Mouse (Mus musculus) heart, adult 2 months (tissue): ENCODE measurements around the gene Fosb. TPM values are rescaled to one million over a fixed set of nuclear protein-coding genes. Genes with fewer than 3 reads are reported as not detected.
A peak's percentile ranks its signal among the peaks of the same experiment; 100 is the strongest.

ENCODE experiments used
- DNase-seq, 2 experiments: peaks; one replicate each; pipeline ENCODE4 v3.0.0; 2021
- H3K27ac ChIP-seq: fragments of 200-600 bp; 2 replicates; pipeline ENCODE4 v1.8.1; 2022
- H3K27me3 ChIP-seq: fragments of 200-500 bp; 2 replicates; pipeline ENCODE4 v1.6.1; 2012; ENCODE audit warnings: mild to moderate bottlenecking, low read length, inconsistent platforms, mixed read lengths; ENCODE audit not compliant: control insufficient read depth, insufficient read depth
- H3K36me3 ChIP-seq: fragments of 200-500 bp; 2 replicates; pipeline ENCODE4 v1.6.1; 2012; ENCODE audit warnings: low read length, inconsistent platforms; ENCODE audit not compliant: control insufficient read depth, insufficient read depth
- H3K4me1 ChIP-seq: fragments of 200-500 bp; 2 replicates; pipeline ENCODE4 v1.6.1; 2011; ENCODE audit warnings: low read length; ENCODE audit not compliant: control insufficient read depth, insufficient read depth
- H3K4me3 ChIP-seq: fragments of 200-600 bp; 2 replicates; pipeline ENCODE4 v1.8.1; 2022
- H3K79me2 ChIP-seq: fragments of 200-500 bp; replicated peaks from 2 replicates; pipeline ENCODE4 v1.6.1; 2012; ENCODE audit warnings: mild to moderate bottlenecking, inconsistent platforms, low read length, moderate library complexity, mixed read lengths; ENCODE audit not compliant: control insufficient read depth, insufficient read depth
- H3K9ac ChIP-seq: fragments of 200-500 bp; 2 replicates; pipeline ENCODE4 v1.6.1; 2012; ENCODE audit warnings: low read depth, mild to moderate bottlenecking, control low read depth, inconsistent platforms, low read length, mixed read lengths
- CTCF ChIP-seq: fragments of 200-600 bp; IDR thresholded peaks from 2 replicates; pipeline ENCODE4 v1.8.1; 2022; ENCODE audit warnings: antibody characterized with exemption, mild to moderate bottlenecking, moderate library complexity
- EP300 ChIP-seq: fragments of 200-500 bp; IDR thresholded peaks from 2 replicates; pipeline ENCODE4 v1.6.1; 2011; ENCODE audit warnings: low read depth, low read length, control low read depth; ENCODE audit not compliant: insufficient read depth
- POLR2A ChIP-seq: fragments of 200-500 bp; IDR thresholded peaks from 2 replicates; pipeline ENCODE4 v1.6.1; 2011; ENCODE audit warnings: mild to moderate bottlenecking, low read depth, low read length, control low read depth; ENCODE audit not compliant: insufficient read depth
- WGBS: fragments of 180-500 bp; shearing (Covaris S2); methylation state at CpG from one replicate; pipeline ENCODE4 v1.1.7; 2018; 5-methylcytosine and 5-hydroxymethylcytosine counted together
- intact Hi-C: fragments of 180-260 bp; cut with DNase I; formaldehyde crosslinking; loops from one replicate; pipeline ENCODE4 v1.15.1; 2025
- polyA plus RNA-seq: library from polyadenylated mRNA; depleted of rRNA; stranded (reverse); fragments of >200 nt; gene quantifications from 2 replicates; pipeline ENCODE4 v1.2.3, GENCODE M21; 2012; rRNA removed
- total RNA-seq, 2 experiments: library from RNA; stranded (reverse); gene quantifications; 2 replicates each; pipeline ENCODE4 v1.2.3; 2021

The Fosb gene
- total and polyA plus RNA-seq, 3 experiments: 0.89 to 1.1 (median 0.94) TPM

DNA sequence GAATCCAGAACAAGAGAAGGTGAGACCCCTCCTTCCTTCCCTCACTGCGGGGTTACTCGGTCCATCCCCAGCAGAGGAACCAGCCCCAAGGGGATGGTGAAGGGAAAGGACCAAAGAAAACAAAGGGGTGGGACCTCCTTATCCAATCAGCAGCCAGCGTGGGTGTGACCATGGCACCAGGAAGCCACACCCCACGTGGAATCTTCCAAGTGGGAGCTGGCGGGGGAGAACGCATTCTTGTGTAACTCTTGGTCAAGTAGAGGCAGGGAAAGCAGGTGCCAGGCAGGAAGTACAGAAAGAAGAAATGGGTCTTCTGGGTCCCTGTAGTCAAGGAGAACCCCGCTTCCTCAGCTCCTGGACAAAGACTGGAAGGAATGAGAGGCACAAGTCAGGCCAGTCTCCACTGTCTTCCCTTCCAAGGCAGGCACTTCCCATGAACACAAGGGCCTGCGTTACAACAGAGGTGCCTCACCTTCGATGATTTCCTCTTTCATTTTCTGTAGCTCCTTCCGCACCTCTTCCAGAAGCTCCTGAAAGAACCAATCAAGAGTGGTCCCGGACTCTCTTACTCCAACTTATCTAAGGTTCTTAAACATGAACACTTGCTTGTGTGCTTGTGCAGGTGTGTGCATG lies 52.3 kb downstream of the Fosb start:
- no peak overlapping the region for H3K9ac ChIP-seq
- TF ChIP-seq POLR2A (no peak), EP300 (0 out of 2 replicates have a peak, but pooled peaks have one; percentile 26), CTCF (no peak)
- WGBS: 36% methylated on average over 11 of the region's 11 CpGs
- peaks cover 8% of the 10 kb centered on the region; the same call in 1 of the 2 replicates for H3K36me3 ChIP-seq
- H3K27me3 ChIP-seq: no peaks in the 10 kb centered on the region
- no peaks in the 10 kb centered on the region for H3K79me2 ChIP-seq
- peak overlapping the region; percentile 34; the same call in 1 of the 2 replicates for H3K27ac ChIP-seq
- peaks cover 2% of the 10 kb centered on the region; the same call in 1 of the 2 replicates for H3K4me1 ChIP-seq
- DNase-seq: peak; percentile 74 to 82
- H3K4me3 ChIP-seq: no peak overlapping the region
- intact Hi-C loops: no loop called here

DNA sequence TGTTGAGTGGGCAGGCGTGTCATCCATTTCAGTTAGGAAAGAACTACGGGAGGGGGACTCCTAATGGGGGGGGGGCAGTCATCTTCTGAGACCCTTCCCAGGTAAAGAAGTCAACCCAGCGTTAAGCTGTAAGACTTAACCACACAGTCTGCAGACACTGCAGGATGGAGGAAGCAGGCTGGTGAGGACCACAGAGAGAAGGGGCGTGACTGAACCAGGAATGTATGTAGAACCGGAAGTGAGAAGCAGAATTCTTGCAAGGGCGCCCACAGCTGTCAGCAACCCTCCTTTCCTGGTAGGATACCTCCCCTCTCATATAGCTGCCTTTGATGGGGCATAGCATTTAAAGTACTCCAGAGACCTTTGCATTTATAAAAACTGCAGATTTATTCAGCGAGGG lies 53.3 kb downstream of the Fosb start:
- WGBS: 77% methylated on average over 7 of the region's 7 CpGs
- no peaks in the 10 kb centered on the region for H3K79me2 ChIP-seq
- no peak overlapping the region for H3K4me3 ChIP-seq
- no peak for DNase-seq
- no peaks in the 10 kb centered on the region for H3K27me3 ChIP-seq
- H3K9ac ChIP-seq: no peak overlapping the region
- no peak for TF ChIP-seq EP300
- no peak for TF ChIP-seq POLR2A
- no peak for TF ChIP-seq CTCF
- peaks cover 8% of the 10 kb centered on the region; the same call in 1 of the 2 replicates for H3K36me3 ChIP-seq
- H3K27ac ChIP-seq: no peak overlapping the region
- peaks cover 2% of the 10 kb centered on the region; the same call in 1 of the 2 replicates for H3K4me1 ChIP-seq
- intact Hi-C loops: no loop called here

- Histone ChIP-seq H3K9ac (no peak overlapping the region), H3K27me3 (no peaks in the 10 kb centered on the region), H3K36me3 (peaks cover 8% of the 10 kb centered on the region; the same call in 1 of the 2 replicates), H3K79me2 (no peaks in the 10 kb centered on the region), H3K27ac (no peak overlapping the region), H3K4me1 (peaks cover 2% of the 10 kb centered on the region; the same call in 1 of the 2 replicates), H3K4me3 (no peak overlapping the region)
- TF ChIP-seq POLR2A (no peak), CTCF (no peak), EP300 (no peak)
- intact Hi-C loops: no loop called here
- no peak for DNase-seq
- WGBS: 86% methylated on average over 17 of the region's 17 CpGs
Measured at GRCm38 (mm10) chr7:19255395-19255794, 54.5 kb downstream of the Fosb start.

- DNase-seq: no peak
- H3K27ac ChIP-seq: peak overlapping the region; percentile 32; the same call in 1 of the 2 replicates
- H3K4me1 ChIP-seq: peaks cover 2% of the 10 kb centered on the region; the same call in 1 of the 2 replicates
- WGBS: 38% methylated on average over 5 of the region's 5 CpGs
- H3K4me3 ChIP-seq: no peak overlapping the region
- H3K9ac ChIP-seq: no peak overlapping the region
- H3K36me3 ChIP-seq: peaks cover 5% of the 10 kb centered on the region; the same call in 1 of the 2 replicates
- intact Hi-C loops: no loop called here
- H3K79me2 ChIP-seq: no peaks in the 10 kb centered on the region
- H3K27me3 ChIP-seq: no peaks in the 10 kb centered on the region
- TF ChIP-seq CTCF: no peak
- TF ChIP-seq POLR2A: no peak
- no peak for TF ChIP-seq EP300
Measured at GRCm38 (mm10) chr7:19253437-19253836, 56.4 kb downstream of the Fosb start.

Other genes starting within 250 kb of the Fosb start
- 10 to 100 TPM; 47.8 to 54.9 TPM for gene Dmwd, start 233.8 kb downstream of the Fosb start, total RNA-seq
- 70.9 and 79.4 TPM in 2 replicates for gene Dmwd, start 233.8 kb downstream of the Fosb start, polyA plus RNA-seq
- gene Dmpk, start 226.2 kb downstream of the Fosb start, total RNA-seq: 100 to 1,000 TPM; 482 to 516 TPM
- 1,225 and 1,460 TPM in 2 replicates for gene Dmpk, start 226.2 kb downstream of the Fosb start, polyA plus RNA-seq
- 1 to 10 TPM; 7.1 to 8.2 TPM for gene Six5, start 215.5 kb downstream of the Fosb start, total RNA-seq
- gene Six5, start 215.5 kb downstream of the Fosb start, polyA plus RNA-seq: 26.0 and 29.8 TPM in 2 replicates
- gene Gm4969, start 191.7 kb downstream of the Fosb start, total RNA-seq: not detected
- 0.09 TPM in 1 of 2 replicates, not detected in the other for gene Gm4969, start 191.7 kb downstream of the Fosb start, polyA plus RNA-seq
- 1 to 10 TPM; 4.5 to 5.2 TPM for gene Fbxo46, start 190.2 kb downstream of the Fosb start, total RNA-seq
- 3.3 and 5.4 TPM in 2 replicates for gene Fbxo46, start 190.2 kb downstream of the Fosb start, polyA plus RNA-seq
- 1 to 10 TPM; 3.8 to 4.6 TPM for gene Qpctl, start 160.8 kb downstream of the Fosb start, total RNA-seq
- 5.3 and 6.3 TPM in 2 replicates for gene Qpctl, start 160.8 kb downstream of the Fosb start, polyA plus RNA-seq
- gene Snrpd2, start 160.3 kb downstream of the Fosb start, total RNA-seq: 10 to 100 TPM; 58.7 to 68.7 TPM
- 28.6 and 34.7 TPM in 2 replicates for gene Snrpd2, start 160.3 kb downstream of the Fosb start, polyA plus RNA-seq
- gene Gipr, start 143.9 kb downstream of the Fosb start, total RNA-seq: under 1 TPM in 1 of 2 experiments, not detected in 1; 0.16 TPM
- 2.5 and 3.0 TPM in 2 replicates for gene Gipr, start 143.9 kb downstream of the Fosb start, polyA plus RNA-seq
- 10 to 100 TPM; 35.6 to 38.7 TPM for gene Eml2, start 133.6 kb downstream of the Fosb start, total RNA-seq
- 37.3 and 38.8 TPM in 2 replicates for gene Eml2, start 133.6 kb downstream of the Fosb start, polyA plus RNA-seq
- gene Gpr4, start 97.5 kb downstream of the Fosb start, total RNA-seq: 1 to 10 TPM; 6.8 to 7.2 TPM
- gene Gpr4, start 97.5 kb downstream of the Fosb start, polyA plus RNA-seq: 17.1 and 22.0 TPM in 2 replicates
- gene Opa3, start 81.7 kb downstream of the Fosb start, total RNA-seq: 10 to 100 TPM; 59.9 to 66.0 TPM
- gene Opa3, start 81.7 kb downstream of the Fosb start, polyA plus RNA-seq: 64.6 and 91.3 TPM in 2 replicates
- 10 to 100 TPM; 25.1 to 30.8 TPM for gene Vasp, start 38.2 kb downstream of the Fosb start, total RNA-seq
- 43.3 and 51.5 TPM in 2 replicates for gene Vasp, start 38.2 kb downstream of the Fosb start, polyA plus RNA-seq
- gene Ppm1n, start 30.0 kb downstream of the Fosb start, total RNA-seq: under 1 TPM in 1 of 2 experiments, not detected in 1; 0.21 TPM
- 0.09 and 0.33 TPM in 2 replicates for gene Ppm1n, start 30.0 kb downstream of the Fosb start, polyA plus RNA-seq
- gene Rtn2, start 27.4 kb downstream of the Fosb start, total RNA-seq: 100 to 1,000 TPM; 114 to 136 TPM
- 273 and 340 TPM in 2 replicates for gene Rtn2, start 27.4 kb downstream of the Fosb start, polyA plus RNA-seq
- gene Ercc1, start 34.7 kb upstream of the Fosb start, total RNA-seq: 10 to 100 TPM; 46.8 to 48.6 TPM
- 47.1 and 49.1 TPM in 2 replicates for gene Ercc1, start 34.7 kb upstream of the Fosb start, polyA plus RNA-seq
- gene Cd3eap, start 49.4 kb upstream of the Fosb start, total RNA-seq: 1 to 10 TPM; 9.3 to 9.7 TPM
- gene Cd3eap, start 49.4 kb upstream of the Fosb start, polyA plus RNA-seq: 4.4 and 4.7 TPM in 2 replicates
- 10 to 100 TPM; 43.9 to 45.1 TPM for gene Ppp1r13l, start 49.7 kb upstream of the Fosb start, total RNA-seq
- 23.5 and 30.1 TPM in 2 replicates for gene Ppp1r13l, start 49.7 kb upstream of the Fosb start, polyA plus RNA-seq
- 10 to 100 TPM; 10.9 to 11.6 TPM for gene Ercc2, start 72.0 kb upstream of the Fosb start, total RNA-seq
- 22.6 and 24.8 TPM in 2 replicates for gene Ercc2, start 72.0 kb upstream of the Fosb start, polyA plus RNA-seq
- under 1 TPM; 0.21 to 0.25 TPM for gene Klc3, start 94.1 kb upstream of the Fosb start, total RNA-seq
- gene Klc3, start 94.1 kb upstream of the Fosb start, polyA plus RNA-seq: 0.29 and 0.59 TPM in 2 replicates
- gene Ckm, start 94.7 kb upstream of the Fosb start, total RNA-seq: 1,000 to 10,000 TPM; 3,482 to 3,985 TPM
- 7,008 and 7,255 TPM in 2 replicates for gene Ckm, start 94.7 kb upstream of the Fosb start, polyA plus RNA-seq
- gene Mark4, start 148.8 kb upstream of the Fosb start, total RNA-seq: 10 to 100 TPM; 22.4 to 27.2 TPM
- 11.1 and 11.8 TPM in 2 replicates for gene Mark4, start 148.8 kb upstream of the Fosb start, polyA plus RNA-seq
- 1 to 10 TPM in 1 of 2 experiments, under 1 TPM in 1; 0.80 to 1.2 TPM for gene Exoc3l2, start 153.3 kb upstream of the Fosb start, total RNA-seq
- 1.5 and 1.7 TPM in 2 replicates for gene Exoc3l2, start 153.3 kb upstream of the Fosb start, polyA plus RNA-seq
- 1 to 10 TPM; 2.2 to 2.5 TPM for gene Bloc1s3, start 198.3 kb upstream of the Fosb start, total RNA-seq
- 3.9 and 5.4 TPM in 2 replicates for gene Bloc1s3, start 198.3 kb upstream of the Fosb start, polyA plus RNA-seq
- gene Trappc6a, start 198.3 kb upstream of the Fosb start, total RNA-seq: 10 to 100 TPM; 32.2 to 33.5 TPM
- 32.9 and 45.0 TPM in 2 replicates for gene Trappc6a, start 198.3 kb upstream of the Fosb start, polyA plus RNA-seq
- not detected for gene Nkpd1, start 207.8 kb upstream of the Fosb start, total RNA-seq
- gene Nkpd1, start 207.8 kb upstream of the Fosb start, polyA plus RNA-seq: 0.06 TPM in 1 of 2 replicates, not detected in the other